Mouse (Mus musculus): ENCODE measurements at regions not wholly inside any gene's neighbourhood (a gene's known extent, or its start where the extent isn't known, plus 50 kb on each side); places are given as distances from the start of the nearest gene placed in this dataset.

DNA sequence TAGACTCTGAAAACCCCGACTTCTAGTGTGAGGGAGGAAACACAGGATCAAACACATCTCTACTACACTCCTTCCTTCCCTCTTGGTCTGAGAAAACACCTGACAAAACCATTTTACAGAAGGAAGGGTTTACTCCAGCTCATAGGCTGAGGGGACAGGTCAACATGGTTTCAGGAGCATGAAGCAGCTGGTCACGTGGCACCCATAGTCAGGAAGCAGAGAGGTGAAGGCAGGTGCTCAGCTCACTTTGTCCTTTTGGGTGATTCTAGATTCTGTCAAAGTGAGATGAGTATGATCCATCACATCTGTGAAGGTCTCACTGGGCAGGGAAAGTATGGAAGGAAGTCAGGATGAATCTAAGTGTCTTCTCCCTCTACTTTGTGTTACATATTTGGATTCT, 585.5 kb upstream of the Nrp1 start:
- Histone ChIP-seq H3K27ac (ENCODE audit: control insufficient read depth, low read depth, low read length) (no peak overlapping the region), H3K4me1 (ENCODE audit: control insufficient read depth in 1 of 2, insufficient read depth in 2 of 2, low read length in 2 of 2) (no peaks in the 10 kb centered on the region), H3K36me3 (ENCODE audit: control insufficient read depth in 1 of 2, insufficient read depth in 2 of 2, low read length in 2 of 2) (no peaks in the 10 kb centered on the region), H3K27me3 (ENCODE audit: control insufficient read depth in 1 of 2, insufficient read depth in 2 of 2, low read length in 2 of 2) (no peaks in the 10 kb centered on the region), H3K9me3 (replicated peaks; ENCODE audit: insufficient read depth, low read length) (no peaks in the 10 kb centered on the region), H3K79me2 (ENCODE audit: control insufficient read depth, insufficient read depth, low read length, poor library complexity) (no peaks in the 10 kb centered on the region), H3K9ac (ENCODE audit: control insufficient read depth, low read depth, low read length, poor library complexity, severe bottlenecking) (no peak overlapping the region), H3K4me3 (ENCODE audit: control insufficient read depth in 1 of 2, insufficient read depth in 1 of 2, low read depth in 2 of 2, low read length in 2 of 2) (no peak overlapping the region)
- no peak for DNase-seq (ENCODE audit: low read depth, low spot score)
- no peak for TF ChIP-seq TBP (IDR thresholded peaks at IDR 0.05; ENCODE audit: low read depth, low read length)

DNA sequence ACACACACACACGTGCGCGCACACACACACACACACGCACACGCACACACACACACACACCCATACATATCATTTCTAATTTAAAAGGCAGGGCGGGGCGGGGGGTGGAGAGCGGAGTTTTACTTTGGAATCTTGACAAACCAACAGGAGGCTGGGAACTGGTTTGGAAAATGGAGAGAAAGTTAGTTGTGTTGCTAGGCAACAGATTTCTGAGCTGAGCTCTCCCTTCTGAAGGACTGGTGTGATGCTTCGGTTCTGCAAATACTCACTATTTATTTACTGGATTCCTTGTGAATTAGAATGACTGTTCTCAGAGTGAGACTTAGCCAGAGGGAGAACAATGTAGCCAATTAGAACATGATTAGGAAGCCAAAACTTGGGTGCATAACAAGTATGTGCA, 583.8 kb upstream of the Nrp1 start:
- Histone ChIP-seq H3K4me3 (ENCODE audit: control insufficient read depth in 1 of 2, insufficient read depth in 1 of 2, low read depth in 2 of 2, low read length in 2 of 2) (no peak overlapping the region), H3K9me3 (replicated peaks; ENCODE audit: insufficient read depth, low read length) (no peaks in the 10 kb centered on the region), H3K27me3 (ENCODE audit: control insufficient read depth in 1 of 2, insufficient read depth in 2 of 2, low read length in 2 of 2) (no peaks in the 10 kb centered on the region), H3K27ac (ENCODE audit: control insufficient read depth, low read depth, low read length) (no peak overlapping the region), H3K4me1 (ENCODE audit: control insufficient read depth in 1 of 2, insufficient read depth in 2 of 2, low read length in 2 of 2) (no peaks in the 10 kb centered on the region), H3K9ac (ENCODE audit: control insufficient read depth, low read depth, low read length, poor library complexity, severe bottlenecking) (no peak overlapping the region), H3K36me3 (ENCODE audit: control insufficient read depth in 1 of 2, insufficient read depth in 2 of 2, low read length in 2 of 2) (no peaks in the 10 kb centered on the region), H3K79me2 (ENCODE audit: control insufficient read depth, insufficient read depth, low read length, poor library complexity) (no peaks in the 10 kb centered on the region)
- TF ChIP-seq RCOR1 (IDR thresholded peaks at IDR 0.05; ENCODE audit: low read depth, low read length) = no peak
- TF ChIP-seq KAT2A (conservative IDR thresholded peaks at IDR 0.05; ENCODE audit: low read depth, low read length) = no peak
- TF ChIP-seq ELF1 (IDR thresholded peaks at IDR 0.05; ENCODE audit: low read depth, low read length) = no peak
- no peak for TF ChIP-seq TBP (IDR thresholded peaks at IDR 0.05; ENCODE audit: low read depth, low read length)
- TF ChIP-seq UBTF (IDR thresholded peaks at IDR 0.05; ENCODE audit: borderline replicate concordance, insufficient read depth, low read depth, low read length) = no peak
- TF ChIP-seq POLR2AphosphoS5 (IDR thresholded peaks at IDR 0.05; ENCODE audit: borderline replicate concordance, low read depth, low read length) = no peak
- no peak for DNase-seq (ENCODE audit: low read depth, low spot score)

DNA sequence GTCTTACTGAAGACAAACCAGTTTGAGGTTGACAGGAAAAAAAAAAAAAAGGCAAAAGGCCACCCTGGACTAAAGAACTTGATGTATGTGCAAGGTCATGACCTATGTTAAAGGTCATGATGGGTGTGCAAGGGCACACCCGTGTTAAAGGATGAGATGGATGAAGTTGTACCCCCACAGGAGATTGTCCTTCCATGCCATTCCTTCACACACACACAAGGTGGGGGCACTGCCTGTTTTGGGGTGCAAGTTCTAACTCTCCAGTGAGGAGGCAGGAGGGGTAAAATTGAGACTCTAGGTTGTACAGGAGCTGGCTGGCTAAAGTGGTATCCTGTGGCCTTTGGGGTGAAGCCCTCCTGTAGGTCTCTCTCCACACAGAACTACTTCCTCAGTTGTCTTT, 583.2 kb upstream of the Nrp1 start:
- H3K36me3 ChIP-seq (ENCODE audit: control insufficient read depth in 1 of 2, insufficient read depth in 2 of 2, low read length in 2 of 2) = no peaks in the 10 kb centered on the region
- no peaks in the 10 kb centered on the region for H3K79me2 ChIP-seq (ENCODE audit: control insufficient read depth, insufficient read depth, low read length, poor library complexity)
- H3K4me3 ChIP-seq (ENCODE audit: control insufficient read depth in 1 of 2, insufficient read depth in 1 of 2, low read depth in 2 of 2, low read length in 2 of 2) = no peak overlapping the region
- no peak overlapping the region for H3K9ac ChIP-seq (ENCODE audit: control insufficient read depth, low read depth, low read length, poor library complexity, severe bottlenecking)
- no peaks in the 10 kb centered on the region for H3K27me3 ChIP-seq (ENCODE audit: control insufficient read depth in 1 of 2, insufficient read depth in 2 of 2, low read length in 2 of 2)
- no peak overlapping the region for H3K27ac ChIP-seq (ENCODE audit: control insufficient read depth, low read depth, low read length)
- no peak for TF ChIP-seq ZMIZ1 (IDR thresholded peaks at IDR 0.05; ENCODE audit: low read depth, low read length)
- no peak for TF ChIP-seq POLR2AphosphoS5 (IDR thresholded peaks at IDR 0.05; ENCODE audit: borderline replicate concordance, low read depth, low read length)
- no peak for TF ChIP-seq JUND (IDR thresholded peaks at IDR 0.05; ENCODE audit: low read depth, low read length)
- no peak for TF ChIP-seq MEF2A (IDR thresholded peaks at IDR 0.05; ENCODE audit: extremely low read depth, insufficient replicate concordance, low read depth, low read length, poor library complexity, severe bottlenecking)
- no peak for TF ChIP-seq TCF12 (IDR thresholded peaks at IDR 0.05; ENCODE audit: low read depth, low read length)
- no peak for TF ChIP-seq TBP (IDR thresholded peaks at IDR 0.05; ENCODE audit: low read depth, low read length)
- TF ChIP-seq USF2 (IDR thresholded peaks at IDR 0.05; ENCODE audit: borderline replicate concordance in 1 of 2, insufficient read depth in 1 of 2, low read depth in 1 of 2, low read length in 2 of 2) = no peak
- TF ChIP-seq POLR2AphosphoS2 (IDR thresholded peaks at IDR 0.05; ENCODE audit: low read length) = no peak
- no peak for TF ChIP-seq NRF1 (IDR thresholded peaks at IDR 0.05; ENCODE audit: insufficient read depth, low read depth, low read length, poor library complexity, severe bottlenecking)
- no peak for TF ChIP-seq CHD2 (IDR thresholded peaks at IDR 0.05; ENCODE audit: low read length)
- TF ChIP-seq MAX (IDR thresholded peaks at IDR 0.05; ENCODE audit: low read length) = no peak
- TF ChIP-seq ELF1 (IDR thresholded peaks at IDR 0.05; ENCODE audit: low read depth, low read length) = no peak
- no peak for TF ChIP-seq RAD21 (IDR thresholded peaks at IDR 0.05; ENCODE audit: low read depth, low read length)
- no peak for TF ChIP-seq SIN3A (IDR thresholded peaks at IDR 0.05; ENCODE audit: low read length)
- H3K9me3 ChIP-seq (replicated peaks; ENCODE audit: insufficient read depth, low read length) = no peaks in the 10 kb centered on the region
- no peaks in the 10 kb centered on the region for H3K4me1 ChIP-seq (ENCODE audit: control insufficient read depth in 1 of 2, insufficient read depth in 2 of 2, low read length in 2 of 2)
- DNase-seq (ENCODE audit: low read depth, low spot score) = no peak
